16 mouse cellular contexts compared by ENCODE assay signal in the genomic region with DNA sequence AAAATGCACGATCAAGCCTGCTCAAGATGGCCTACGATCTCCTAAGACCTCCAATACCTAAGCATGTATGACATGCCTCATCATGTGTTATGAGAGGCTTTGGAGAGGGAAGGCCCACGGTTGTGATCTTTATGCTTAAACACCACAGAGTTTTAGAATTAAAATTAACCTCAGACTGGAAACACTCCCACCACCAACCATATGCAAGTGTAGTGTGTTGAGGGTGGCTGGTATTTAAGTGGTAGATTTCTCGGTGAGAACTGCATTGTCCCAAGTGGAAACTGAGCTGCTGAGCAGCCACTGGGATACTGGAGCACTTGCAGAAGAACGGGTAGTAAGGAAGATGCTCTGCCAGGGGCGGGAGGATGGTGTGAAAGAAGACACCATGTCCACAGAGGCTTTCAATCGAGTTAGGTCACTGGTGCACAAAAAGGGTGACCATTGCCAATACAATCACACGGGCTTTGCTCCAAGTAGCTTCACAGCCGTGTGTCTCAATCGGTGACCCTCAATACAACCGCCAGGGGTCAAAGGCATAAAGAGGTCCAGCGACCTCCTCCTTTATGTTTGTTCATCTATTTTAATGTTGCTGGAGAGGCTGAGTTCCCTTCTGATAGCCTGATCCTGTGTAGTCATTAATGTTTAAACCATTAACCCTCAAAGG.
A peak's percentile ranks its signal among the peaks of the same experiment; 100 is the strongest.
DNase-seq lines count a peak whose midpoint lies in the region; ATAC-seq and TF ChIP-seq lines count a peak whose summit lies in the region.
"Had no signal": no experiment of that assay in that cellular context is flagged by ENCODE, and none has a peak within 500 bp of the region (broad histone marks: within the 10 kb centered on the region; RNA-seq: fewer than 3 reads in every experiment).

No protein-coding gene starts in this region.

- H3K4me1 ChIP-seq in heart, embryonic 13.5 days, result peaks cover 48% of the 10 kb centered on the region
- no peaks in the 10 kb centered on the region; the same call in 1 of the 2 replicates for H3K4me1 ChIP-seq in liver, postnatal 0 days (ENCODE audit: insufficient read depth)
- H3K4me1 ChIP-seq in heart, postnatal 0 days (ENCODE audit: control insufficient read depth, insufficient read depth), result peaks cover 22% of the 10 kb centered on the region
- H3K4me1 ChIP-seq in neural tube, embryonic 15.5 days, result peaks cover 37% of the 10 kb centered on the region

- peak overlapping the region; percentile 68 for H3K27ac ChIP-seq in heart, embryonic 13.5 days (replicated peaks)
- no peak overlapping the region for H3K27ac ChIP-seq in liver, postnatal 0 days (ENCODE audit: low read depth)
- H3K27ac ChIP-seq in heart, postnatal 0 days (ENCODE audit: low read depth), result peak overlapping the region; percentile 18; the same call in 1 of the 2 replicates
- peak overlapping the region; percentile 6; the same call in 1 of the 2 replicates for H3K27ac ChIP-seq in neural tube, embryonic 15.5 days (replicated peaks)
- H3K27ac ChIP-seq: embryonic facial prominence, embryonic 10.5 days; intestine, embryonic 15.5 days had no signal

- WGBS in heart, embryonic 13.5 days, result 82% methylated on average over 12 of the region's 12 CpGs
- 72% methylated on average over 12 of the region's 12 CpGs for WGBS in liver, postnatal 0 days (ENCODE audit: insufficient replicate concordance)
- 79% methylated on average over 12 of the region's 12 CpGs for WGBS in heart, postnatal 0 days
- 35% methylated on average over 12 of the region's 12 CpGs for WGBS in neural tube, embryonic 15.5 days

- no peak for DNase-seq in heart, postnatal 36 days
- DNase-seq in liver, postnatal 0 days, result no peak
- no peak for DNase-seq in liver
- no peak for DNase-seq in heart, postnatal 0 days (ENCODE audit: low spot score)
- DNase-seq in urinary bladder, adult 2 months (ENCODE audit: low spot score), result no peak
- DNase-seq: kidney, postnatal 4 days; lung, adult 2 months; lung, postnatal 36 days; right cerebral cortex, postnatal 25 days had no signal

- H3K9ac ChIP-seq in heart, embryonic 13.5 days, result no peak overlapping the region
- H3K9ac ChIP-seq in liver, postnatal 0 days (replicated peaks), result no peak overlapping the region
- no peak overlapping the region for H3K9ac ChIP-seq in heart, postnatal 0 days (replicated peaks; ENCODE audit: low read depth, low read length)
- no peak overlapping the region for H3K9ac ChIP-seq in neural tube, embryonic 15.5 days (replicated peaks)
- H3K9ac ChIP-seq: intestine, embryonic 15.5 days had no signal

- intact Hi-C loops in heart, postnatal 36 days (cut with DNase I), result no loop called here

- no peak for TF ChIP-seq CTCF in liver, postnatal 0 days (IDR thresholded peaks at IDR 0.05; ENCODE audit: low read depth)
- TF ChIP-seq CTCF in heart, postnatal 0 days (IDR thresholded peaks at IDR 0.05; ENCODE audit: low read depth), result no peak

- ATAC-seq in heart, embryonic 13.5 days (ENCODE audit: extremely low read depth, insufficient number of reproducible peaks, low FRiP score, low TSS enrichment), result no peak
- ATAC-seq in liver, postnatal 0 days, result 0 out of 2 replicates have a peak, but pooled peaks have one; percentile 17
- ATAC-seq in heart, postnatal 0 days (ENCODE audit: insufficient read depth, low read depth), result no peak
- ATAC-seq in neural tube, embryonic 15.5 days (ENCODE audit: low FRiP score), result no peak
- ATAC-seq: CD4-positive, CD25-positive, alpha-beta regulatory T cell, adult 4 months; forebrain, embryonic 14.5 days; intestine, embryonic 15.5 days had no signal

- no peaks in the 10 kb centered on the region for H3K36me3 ChIP-seq in heart, embryonic 13.5 days
- H3K36me3 ChIP-seq in liver, postnatal 0 days (replicated peaks; ENCODE audit: insufficient read depth, low read length), result no peaks in the 10 kb centered on the region
- no peaks in the 10 kb centered on the region for H3K36me3 ChIP-seq in heart, postnatal 0 days (replicated peaks; ENCODE audit: control insufficient read depth, insufficient read depth, low read length)
- H3K36me3 ChIP-seq in neural tube, embryonic 15.5 days, result no peaks in the 10 kb centered on the region
- H3K36me3 ChIP-seq: G1E; intestine, embryonic 15.5 days had no signal

- H3K4me2 ChIP-seq in heart, embryonic 13.5 days, result no peak overlapping the region; the same call in 1 of the 2 replicates
- no peak overlapping the region for H3K4me2 ChIP-seq in liver, postnatal 0 days (ENCODE audit: low read depth, low read length)
- H3K4me2 ChIP-seq in heart, postnatal 0 days (ENCODE audit: low read depth, low read length), result no peak overlapping the region
- H3K4me2 ChIP-seq in neural tube, embryonic 15.5 days, result no peak overlapping the region
- H3K4me2 ChIP-seq: intestine, embryonic 15.5 days had no signal

- no peaks in the 10 kb centered on the region for H3K27me3 ChIP-seq in heart, embryonic 13.5 days (replicated peaks)
- no peaks in the 10 kb centered on the region for H3K27me3 ChIP-seq in liver, postnatal 0 days (ENCODE audit: insufficient read depth, low read length)
- H3K27me3 ChIP-seq in heart, postnatal 0 days (ENCODE audit: control insufficient read depth, insufficient read depth, low read length), result no peaks in the 10 kb centered on the region
- H3K27me3 ChIP-seq in neural tube, embryonic 15.5 days (replicated peaks), result no peaks in the 10 kb centered on the region
- H3K27me3 ChIP-seq: intestine, embryonic 15.5 days had no signal

- TF ChIP-seq EP300 in liver, postnatal 0 days (IDR thresholded peaks at IDR 0.05; ENCODE audit: low read depth), result no peak
- no peak for TF ChIP-seq EP300 in heart, postnatal 0 days (IDR thresholded peaks at IDR 0.05; ENCODE audit: low read depth)

- H3K9me3 ChIP-seq in heart, embryonic 13.5 days, result no peaks in the 10 kb centered on the region
- H3K9me3 ChIP-seq in liver, postnatal 0 days (ENCODE audit: low read length), result no peaks in the 10 kb centered on the region
- no peaks in the 10 kb centered on the region for H3K9me3 ChIP-seq in heart, postnatal 0 days (replicated peaks; ENCODE audit: control insufficient read depth, low read length)
- H3K9me3 ChIP-seq in neural tube, embryonic 15.5 days (replicated peaks), result no peaks in the 10 kb centered on the region
- H3K9me3 ChIP-seq: embryonic facial prominence, embryonic 10.5 days; G1E; intestine, embryonic 15.5 days had no signal

- no peak overlapping the region for H3K4me3 ChIP-seq in heart, embryonic 13.5 days
- H3K4me3 ChIP-seq in liver, postnatal 0 days (ENCODE audit: low read depth, low read length), result no peak overlapping the region
- no peak overlapping the region for H3K4me3 ChIP-seq in heart, postnatal 0 days (ENCODE audit: low read depth, low read length)
- no peak overlapping the region for H3K4me3 ChIP-seq in neural tube, embryonic 15.5 days (replicated peaks)
- H3K4me3 ChIP-seq: embryonic facial prominence, embryonic 10.5 days; intestine, embryonic 15.5 days had no signal
